Mouse (Mus musculus) liver, adult 10 weeks (tissue): ENCODE data around the gene 2310079G19Rik. TPM values are rescaled to one million over a fixed set of nuclear protein-coding genes. Genes with fewer than 3 reads are reported as not detected.

Experiments used
- polyA plus RNA-seq: library from polyadenylated mRNA; stranded (reverse); fragments of 350-450 nt; fragmentation: Illumina TruSeq; extraction: RNeasy Lipid Tissue Mini Kit (QIAGEN cat#74804); gene quantifications from one replicate; pipeline ENCODE4 v1.2.3, GENCODE M21; 2014; ENCODE audit warnings: low read depth, low replicate concordance

The 2310079G19Rik gene
- not detected for polyA plus RNA-seq

DNA sequence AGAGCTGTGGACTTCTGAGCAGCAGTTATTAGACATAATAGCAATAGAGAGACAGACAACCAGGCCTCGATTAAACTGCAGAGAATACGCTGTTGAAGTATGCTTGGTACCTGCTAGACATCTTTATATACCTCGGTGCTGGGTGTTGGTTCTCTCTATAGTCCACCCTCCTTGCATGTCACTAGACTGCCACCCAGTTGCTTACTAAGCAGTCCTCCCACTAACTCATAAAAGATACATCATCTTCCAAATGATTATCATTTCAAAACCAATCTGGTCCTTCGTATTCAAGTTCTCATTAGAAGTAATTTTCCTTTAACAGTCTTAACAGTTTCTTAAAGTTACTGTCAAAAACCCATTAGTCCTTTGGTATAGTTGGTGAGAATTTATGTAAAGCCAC is at the start of gene 2310079G19Rik:
2310079G19Rik (minus strand) TSS at position 101 of the 400 bp plus-strand sequence.

DNA sequence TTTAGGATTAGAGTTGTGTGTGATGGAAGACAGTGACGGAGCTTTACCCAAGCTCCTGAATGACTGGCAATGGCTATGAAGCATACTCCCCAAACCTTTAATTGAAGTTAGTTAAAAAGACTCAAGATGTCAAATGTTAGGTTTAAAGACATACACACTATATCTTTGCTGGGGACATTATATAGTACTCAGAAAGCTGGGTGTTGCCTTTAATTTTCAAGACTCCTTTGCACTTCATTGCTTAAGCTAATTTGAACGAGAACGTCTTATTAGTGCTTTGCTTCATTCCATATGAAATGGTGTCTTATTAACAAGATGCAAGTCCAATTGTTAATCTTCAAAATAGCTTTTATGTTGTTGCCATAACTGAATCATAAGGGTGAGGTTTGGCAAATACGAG is 44.1 kb upstream of the 2310079G19Rik start, which contains the start of gene Krtap27-1:
Krtap27-1 (minus strand) TSS at position 101 of the 400 bp plus-strand sequence.

DNA sequence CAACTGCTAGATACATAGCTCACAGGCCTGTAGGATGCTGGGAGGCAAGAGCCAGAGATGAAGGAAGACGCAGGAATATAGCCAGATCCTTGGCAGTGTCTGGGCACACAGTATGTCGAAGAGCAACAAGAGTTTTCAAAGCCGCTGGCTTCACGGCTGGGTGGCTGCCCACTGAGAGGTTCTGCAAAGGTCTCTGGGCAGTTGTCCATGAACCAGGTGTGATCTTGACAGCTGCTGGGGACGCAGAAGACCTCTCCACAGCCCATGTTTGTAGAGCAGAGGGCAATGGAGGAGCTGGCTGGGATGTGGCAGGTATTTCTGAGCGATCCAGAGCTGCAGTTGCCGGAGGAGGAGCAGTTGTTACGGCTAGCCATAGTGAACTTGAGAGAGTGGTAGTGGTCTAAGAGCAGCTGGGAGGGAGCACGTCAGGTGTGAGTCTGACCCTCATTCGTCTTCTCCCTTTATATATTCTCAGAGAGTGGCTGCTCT is 19.9 kb upstream of the 2310079G19Rik start, which contains the start of gene Krtap26-1:
Krtap26-1 (minus strand) TSS at position 439 of the 489 bp plus-strand sequence.

DNA sequence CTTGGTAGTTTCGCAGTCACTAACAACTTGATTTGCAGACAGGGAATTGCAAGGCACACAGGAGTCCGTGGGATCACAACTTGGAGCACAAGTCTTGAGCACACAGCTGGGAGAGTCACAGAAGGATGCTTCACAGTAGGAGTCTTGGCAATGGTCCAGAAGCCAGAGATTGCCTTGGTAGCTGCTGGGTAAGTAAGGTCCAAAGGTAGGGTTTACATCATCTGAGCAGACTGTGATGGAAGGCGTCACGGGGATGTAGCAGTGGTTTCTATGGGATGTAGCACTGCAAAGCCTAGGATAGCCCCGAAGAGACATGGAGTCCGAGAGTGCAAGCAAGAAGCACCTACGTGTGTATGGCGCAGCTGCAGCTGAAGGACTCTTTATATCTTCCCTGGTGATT is 15.5 kb downstream of the 2310079G19Rik start, which contains the start of gene Krtap24-1:
Krtap24-1 (minus strand) TSS at position 358 of the 400 bp plus-strand sequence.

Other genes starting within 250 kb of the 2310079G19Rik start
- gene Cldn17, start 120.7 kb downstream of the 2310079G19Rik start, polyA plus RNA-seq: not detected
- 1.4 TPM for gene Cldn8, start 64.5 kb downstream of the 2310079G19Rik start, polyA plus RNA-seq
- gene Krtap24-1, start 15.4 kb downstream of the 2310079G19Rik start, polyA plus RNA-seq: not detected
- gene Krtap26-1, start 20.1 kb upstream of the 2310079G19Rik start, polyA plus RNA-seq: not detected
- gene Krtap27-1, start 44.0 kb upstream of the 2310079G19Rik start, polyA plus RNA-seq: not detected
- gene 2310061N02Rik, start 80.3 kb upstream of the 2310079G19Rik start, polyA plus RNA-seq: not detected
- not detected for gene Krtap13-1, start 101.2 kb upstream of the 2310079G19Rik start, polyA plus RNA-seq
- gene Krtap13, start 124.0 kb upstream of the 2310079G19Rik start, polyA plus RNA-seq: not detected
- gene 2310034C09Rik, start 131.2 kb upstream of the 2310079G19Rik start, polyA plus RNA-seq: not detected
- not detected for gene 2310057N15Rik, start 146.5 kb upstream of the 2310079G19Rik start, polyA plus RNA-seq
- gene Gm5965, start 150.2 kb upstream of the 2310079G19Rik start, polyA plus RNA-seq: not detected
- gene Gm20741, start 184.6 kb upstream of the 2310079G19Rik start, polyA plus RNA-seq: not detected
- not detected for gene Krtap15, start 192.5 kb upstream of the 2310079G19Rik start, polyA plus RNA-seq
- gene Krtap14, start 198.5 kb upstream of the 2310079G19Rik start, polyA plus RNA-seq: not detected
- not detected for gene Krtap19-1, start 241.7 kb upstream of the 2310079G19Rik start, polyA plus RNA-seq
- not detected for gene Krtap19-2, start 246.6 kb upstream of the 2310079G19Rik start, polyA plus RNA-seq